Mouse (Mus musculus): Measurements from ENCODE around the gene Rgl1. TPM values are rescaled to one million over a fixed set of nuclear protein-coding genes. Genes with fewer than 3 reads are reported as not detected.

Rgl1 gene
- total RNA-seq, 2 experiments from 2014 or later: 10.8 to 10.9 TPM

DNA sequence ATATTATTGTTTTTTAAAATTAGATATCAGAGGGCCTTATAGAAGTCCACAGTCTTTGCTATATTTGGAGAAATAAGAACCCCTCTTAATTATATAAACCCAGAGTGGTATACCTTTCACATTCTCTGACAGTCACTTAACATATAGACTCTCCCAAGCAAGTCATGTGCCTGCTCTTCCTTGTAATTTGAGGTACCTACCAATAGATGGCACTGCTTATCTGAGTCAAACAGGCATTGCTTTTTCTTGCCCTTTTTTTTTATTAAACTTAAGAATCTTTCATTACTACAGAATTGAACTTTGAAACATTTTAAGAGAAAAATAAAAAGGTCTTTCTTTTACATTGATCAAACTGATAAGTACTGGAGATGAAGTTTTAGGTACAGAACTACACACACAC, 41.9 kb downstream of the Rgl1 start:
- DNase-seq: no peak
- intact Hi-C loops (cut with DNase I): no loop called here

DNA sequence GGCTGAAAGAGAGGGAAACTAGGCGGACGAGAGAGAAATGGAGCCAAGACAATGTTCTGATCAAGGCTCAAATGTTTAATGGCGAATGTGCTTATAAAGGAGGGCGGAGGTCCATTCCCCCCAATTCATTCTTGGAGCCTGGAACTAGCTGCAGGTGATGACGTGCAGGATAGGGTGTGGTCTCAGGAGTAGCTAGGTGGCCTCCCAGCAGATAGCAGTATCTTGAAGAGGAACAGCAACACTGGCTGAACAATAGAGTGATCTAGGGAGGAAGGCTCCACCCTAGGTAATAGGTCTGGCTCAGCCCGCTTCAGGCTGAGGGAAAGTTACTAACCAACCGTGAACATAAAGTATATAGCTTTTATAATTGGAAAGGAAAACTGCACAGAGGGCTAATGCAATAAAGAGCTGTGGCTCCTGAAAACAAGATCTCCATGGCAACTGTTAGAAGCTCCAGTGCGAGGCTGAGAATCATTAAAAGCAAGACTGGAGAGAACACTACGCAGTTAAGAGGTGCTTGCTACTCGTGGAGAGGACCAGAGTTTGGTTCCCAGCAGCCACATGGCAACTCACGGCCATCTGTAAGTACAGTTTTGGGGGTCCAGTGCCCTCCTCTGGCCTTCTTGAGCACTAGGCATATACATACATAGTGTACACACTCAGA, 44.5 kb downstream of the Rgl1 start:
- no peak for DNase-seq
- intact Hi-C loops (cut with DNase I): no loop called here

DNA sequence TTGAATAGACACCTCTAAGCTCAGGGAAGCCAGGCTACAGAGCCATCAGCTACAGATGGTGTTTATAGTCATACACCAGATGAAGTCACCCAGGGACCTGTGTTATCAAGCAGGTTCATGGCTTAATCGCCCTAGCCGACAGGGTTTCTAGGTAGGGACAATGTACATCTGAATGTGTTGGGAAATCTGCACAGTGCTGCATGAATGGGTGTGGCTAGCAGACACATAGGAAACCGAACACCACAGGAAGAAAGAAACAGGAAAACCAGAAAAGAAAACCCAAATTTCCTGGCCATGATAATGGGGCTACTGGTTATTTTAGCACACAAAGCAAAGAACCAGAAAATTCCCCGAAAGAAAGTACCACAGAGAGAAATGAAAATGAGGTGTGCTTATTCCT, 45.2 kb downstream of the Rgl1 start:
- intact Hi-C loops (cut with DNase I): no loop called here
- DNase-seq: no peak

DNA sequence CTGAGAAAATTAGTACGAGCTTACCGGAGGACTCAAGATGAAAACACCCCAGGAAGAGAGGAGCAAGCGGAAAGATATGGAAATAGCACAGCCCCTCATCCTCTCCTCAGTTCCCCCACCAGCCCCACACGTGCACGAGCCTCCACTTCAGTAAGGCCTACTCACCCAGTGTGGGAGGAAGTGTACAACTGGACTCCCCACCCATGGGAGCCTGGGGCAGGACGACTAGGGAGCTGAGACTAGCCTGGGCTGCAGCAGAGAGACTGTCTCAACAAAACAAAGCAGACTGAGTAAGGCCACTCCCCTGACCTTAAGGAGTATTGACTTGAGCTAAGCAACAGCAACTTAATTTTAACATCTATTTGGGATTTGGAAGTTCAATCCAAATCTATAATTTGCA, 48.0 kb downstream of the Rgl1 start:
- no peak for DNase-seq
- intact Hi-C loops (cut with DNase I): no loop called here

DNA sequence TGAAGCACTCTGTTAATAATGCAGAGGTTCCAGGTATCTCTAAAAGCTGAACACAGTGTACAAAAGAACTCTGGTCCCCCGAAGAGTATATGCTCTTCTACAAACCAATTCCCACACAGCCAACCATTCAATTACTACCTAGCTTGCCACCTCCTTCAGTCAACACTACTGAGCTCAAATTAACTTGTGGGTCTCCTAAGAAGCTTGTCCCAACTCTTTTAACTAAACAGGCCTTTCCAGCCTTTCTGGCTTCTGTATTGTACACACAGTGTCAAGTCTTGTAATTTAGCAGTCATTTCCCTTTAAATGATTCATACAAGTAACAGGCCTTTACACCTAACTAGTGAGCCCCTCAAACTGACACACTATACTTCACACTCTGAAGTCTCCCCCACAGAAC, 48.8 kb downstream of the Rgl1 start:
- no peak for DNase-seq
- intact Hi-C loops (cut with DNase I): no loop called here

DNA sequence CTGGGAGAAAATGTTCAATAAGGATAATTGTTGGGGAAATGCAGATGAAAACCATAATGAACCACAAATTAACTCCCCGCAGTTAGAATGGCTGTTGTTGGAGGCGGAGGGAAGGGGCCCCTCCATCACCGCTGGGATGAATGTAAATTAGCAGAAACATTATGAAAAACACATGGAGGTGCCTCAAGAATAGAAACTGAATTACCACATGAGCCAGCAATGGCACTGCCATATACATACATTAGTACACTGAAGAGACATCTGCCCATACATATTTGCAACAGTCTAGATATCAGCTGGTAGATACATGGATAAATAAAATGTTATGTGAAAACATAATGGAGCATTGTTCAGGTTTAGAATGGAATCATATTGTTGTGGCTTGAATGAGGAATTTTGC, 51.7 kb downstream of the Rgl1 start:
- intact Hi-C loops (cut with DNase I): no loop called here
- no peak for DNase-seq

DNA sequence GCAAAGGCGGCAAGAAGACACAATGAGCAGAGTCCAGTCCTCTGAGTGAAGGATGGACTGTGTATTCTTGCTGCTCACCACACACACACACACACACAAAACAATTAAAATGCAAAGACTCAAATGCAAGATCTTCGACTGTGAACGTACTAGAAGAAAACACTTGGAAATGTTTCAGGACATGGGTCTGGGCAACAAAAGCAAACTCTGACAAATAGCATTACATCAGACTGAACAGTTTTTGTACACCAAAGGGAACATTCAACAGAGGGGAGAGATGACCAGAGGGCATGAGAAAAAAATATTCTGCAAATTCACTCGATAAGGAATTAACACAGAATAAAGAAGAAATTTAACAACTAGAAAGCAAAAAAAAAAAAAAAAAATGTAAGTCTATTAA, 52.2 kb downstream of the Rgl1 start:
- intact Hi-C loops (cut with DNase I): no loop called here
- DNase-seq: no peak

DNA sequence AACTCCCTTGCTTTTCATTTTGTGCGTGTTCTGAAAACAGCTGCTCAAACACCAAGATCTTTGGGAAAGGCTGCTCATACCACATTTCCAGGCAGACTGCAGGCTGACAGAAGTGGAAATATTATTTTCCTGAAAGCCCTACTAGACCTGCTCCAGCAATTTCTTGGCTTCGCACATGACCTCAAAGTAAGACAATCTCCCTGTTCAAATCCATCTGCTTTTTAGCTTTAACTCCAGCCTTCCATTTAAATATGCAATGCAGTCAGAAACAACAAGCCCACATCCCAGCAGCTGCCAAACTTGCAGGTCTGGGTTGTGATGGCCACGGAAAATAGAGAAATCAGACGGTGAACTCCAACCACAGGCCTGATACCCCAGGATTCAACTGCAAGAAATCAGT, 55.1 kb downstream of the Rgl1 start:
- intact Hi-C loops (cut with DNase I): no loop called here
- DNase-seq: no peak

DNA sequence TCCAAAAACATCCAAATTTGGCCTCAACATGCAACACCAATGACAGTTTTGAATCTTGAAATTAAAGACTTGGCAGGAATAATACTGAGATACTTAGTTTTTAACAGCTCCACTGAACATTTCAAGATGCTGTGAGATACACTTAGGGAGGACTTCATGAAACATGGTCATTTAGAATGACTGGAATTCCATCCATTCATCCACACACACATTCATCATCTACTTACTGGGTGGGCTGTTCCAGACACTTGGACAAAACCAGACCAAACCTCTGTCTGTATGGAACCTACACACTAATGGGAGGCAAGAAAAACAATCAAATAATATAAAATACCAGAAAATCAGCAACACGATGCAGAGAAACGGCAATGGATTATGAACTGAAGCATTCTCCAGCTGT, 58.6 kb downstream of the Rgl1 start:
- DNase-seq: no peak
- intact Hi-C loops (cut with DNase I): no loop called here

DNA sequence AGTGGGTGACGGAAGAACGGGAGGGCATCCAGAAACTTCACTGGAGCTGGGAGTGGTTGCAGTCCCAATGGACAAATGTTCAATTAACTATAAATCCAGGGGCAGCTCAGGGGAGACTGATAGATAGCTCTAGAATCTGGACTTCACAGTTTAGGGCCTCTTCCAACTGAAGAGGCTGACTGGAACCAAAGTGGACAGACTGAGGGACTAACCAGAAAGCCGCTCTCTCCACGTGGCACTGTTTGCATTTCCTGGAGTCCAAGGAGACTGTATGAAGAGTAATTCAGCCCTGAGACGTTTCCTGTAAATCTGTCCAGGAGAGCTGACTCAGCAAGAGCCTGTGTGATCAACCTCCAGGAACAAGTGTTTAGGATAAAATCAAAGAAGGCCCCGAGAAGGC, 62.2 kb downstream of the Rgl1 start:
- DNase-seq: no peak
- intact Hi-C loops (cut with DNase I): no loop called here

DNA sequence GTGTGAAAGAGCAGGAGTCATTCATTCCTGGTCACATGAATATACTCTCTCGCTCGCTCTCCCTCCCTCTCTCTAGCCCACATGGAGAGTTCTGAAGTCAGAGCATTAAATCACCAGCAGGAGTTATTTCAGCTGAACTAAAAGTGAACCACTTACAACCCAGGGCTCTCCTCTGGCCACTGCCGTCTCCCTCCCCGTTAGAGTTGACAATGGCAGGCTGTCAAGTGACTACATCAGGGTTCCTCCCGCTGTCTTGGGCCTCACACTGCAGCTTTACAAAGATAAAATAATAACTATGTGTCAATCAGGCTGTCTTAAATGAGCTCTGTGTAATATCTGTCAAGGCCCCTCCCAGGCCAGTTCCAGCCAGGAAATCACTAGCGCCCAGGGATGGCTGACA, 63.2 kb downstream of the Rgl1 start:
- DNase-seq: no peak
- intact Hi-C loops (cut with DNase I): no loop called here

DNA sequence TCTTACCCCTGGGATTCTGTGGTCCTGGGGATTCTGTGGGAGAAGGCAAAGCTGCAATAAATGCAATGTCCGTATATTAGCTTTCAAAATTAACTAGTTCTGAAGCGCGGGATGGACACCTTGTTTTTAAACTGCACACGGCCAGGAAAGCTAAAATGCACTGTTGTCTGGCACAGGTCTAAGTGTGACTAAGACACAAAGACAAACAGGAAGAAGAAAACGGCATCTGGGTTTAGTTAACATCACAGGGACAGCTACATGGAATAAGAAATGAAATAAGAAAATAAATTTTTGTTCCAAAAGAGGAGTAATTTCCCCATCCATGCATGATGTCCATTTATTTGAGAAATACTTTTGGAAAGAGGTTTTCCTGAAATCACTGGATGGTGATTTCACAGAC, 65.1 kb downstream of the Rgl1 start:
- no peak for DNase-seq
- intact Hi-C loops (cut with DNase I): no loop called here

DNA sequence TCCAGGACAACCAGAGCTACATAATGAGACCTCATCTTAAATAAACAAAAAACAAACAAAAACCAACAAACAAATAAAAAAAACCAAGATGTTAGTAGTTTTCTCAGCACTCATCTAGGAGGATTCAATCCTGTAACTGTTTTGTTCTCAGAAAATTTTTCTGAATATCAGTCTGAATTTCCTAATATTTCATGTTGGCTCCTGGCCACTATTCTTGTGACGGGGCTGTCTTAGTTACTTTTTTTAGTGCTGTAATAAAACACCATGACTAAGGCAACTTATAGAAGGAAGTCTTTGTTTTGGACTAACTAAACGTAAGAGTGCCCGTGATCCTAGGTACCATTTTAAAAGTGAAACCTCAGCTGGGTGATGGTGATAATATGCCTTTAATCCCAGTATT, 68.8 kb downstream of the Rgl1 start:
- DNase-seq: no peak
- intact Hi-C loops (cut with DNase I): no loop called here

DNA sequence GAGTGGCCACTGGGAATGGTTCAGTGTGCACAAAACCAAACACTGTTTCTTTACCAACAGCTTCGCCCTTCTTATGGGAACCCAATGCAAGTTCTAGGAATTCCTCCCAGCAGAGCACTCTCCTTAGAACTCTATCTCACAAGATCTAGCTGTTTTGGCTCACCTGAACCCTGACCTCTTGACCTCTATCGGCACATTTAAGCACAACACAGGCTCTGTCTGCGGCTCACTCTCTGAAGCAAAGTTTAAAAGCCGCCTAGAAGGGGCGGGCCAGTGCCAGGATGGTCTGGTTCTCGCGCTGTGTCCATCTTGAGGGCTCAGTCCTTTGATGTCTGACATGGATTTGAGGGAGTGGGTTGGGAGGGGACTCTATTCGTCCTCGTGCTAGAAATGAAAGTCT, 70.7 kb downstream of the Rgl1 start:
- no peak for DNase-seq
- intact Hi-C loops (cut with DNase I): no loop called here

DNA sequence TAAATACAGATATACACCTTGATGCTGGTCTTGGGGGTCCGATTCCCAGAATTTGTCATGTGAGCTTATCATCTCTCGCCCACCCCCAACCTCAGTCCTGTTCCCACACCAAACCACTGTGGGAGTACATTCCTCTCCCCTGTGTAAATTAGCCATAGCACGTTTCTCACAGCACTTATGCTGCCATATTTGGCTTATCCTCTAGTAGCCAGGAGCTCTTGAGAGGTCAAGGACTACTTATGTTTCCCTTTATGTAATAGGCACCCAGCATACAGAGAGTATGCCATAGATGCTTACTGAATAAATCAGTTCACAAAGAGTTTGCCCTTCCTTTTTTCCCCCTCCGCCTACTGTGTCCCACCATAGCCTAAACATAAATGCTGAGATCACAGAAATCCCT, 76.2 kb downstream of the Rgl1 start:
- DNase-seq: no peak
- intact Hi-C loops (cut with DNase I): no loop called here

DNA sequence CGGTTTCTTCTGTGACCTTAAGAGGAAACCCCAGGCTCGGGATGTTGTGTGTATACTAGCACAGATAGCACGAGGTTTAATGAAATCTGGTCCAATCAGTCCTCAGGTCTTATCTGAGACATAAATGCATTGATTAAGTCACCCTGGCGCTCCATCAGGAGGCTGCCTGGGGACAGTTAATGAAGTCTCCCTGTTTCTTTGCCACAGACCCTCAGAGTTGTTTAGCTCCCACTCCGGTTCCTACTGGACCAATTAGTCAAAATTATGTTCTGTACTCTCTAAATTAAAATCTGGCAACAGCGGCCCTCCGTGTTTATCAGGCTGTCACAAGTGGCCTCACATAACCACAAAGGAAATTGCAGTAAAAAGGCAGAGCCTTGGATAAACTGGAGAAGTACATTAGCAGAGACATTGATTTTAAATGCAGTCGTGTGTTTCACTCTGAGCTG, 78.4 kb downstream of the Rgl1 start:
- intact Hi-C loops (cut with DNase I): no loop called here
- no peak for DNase-seq

DNA sequence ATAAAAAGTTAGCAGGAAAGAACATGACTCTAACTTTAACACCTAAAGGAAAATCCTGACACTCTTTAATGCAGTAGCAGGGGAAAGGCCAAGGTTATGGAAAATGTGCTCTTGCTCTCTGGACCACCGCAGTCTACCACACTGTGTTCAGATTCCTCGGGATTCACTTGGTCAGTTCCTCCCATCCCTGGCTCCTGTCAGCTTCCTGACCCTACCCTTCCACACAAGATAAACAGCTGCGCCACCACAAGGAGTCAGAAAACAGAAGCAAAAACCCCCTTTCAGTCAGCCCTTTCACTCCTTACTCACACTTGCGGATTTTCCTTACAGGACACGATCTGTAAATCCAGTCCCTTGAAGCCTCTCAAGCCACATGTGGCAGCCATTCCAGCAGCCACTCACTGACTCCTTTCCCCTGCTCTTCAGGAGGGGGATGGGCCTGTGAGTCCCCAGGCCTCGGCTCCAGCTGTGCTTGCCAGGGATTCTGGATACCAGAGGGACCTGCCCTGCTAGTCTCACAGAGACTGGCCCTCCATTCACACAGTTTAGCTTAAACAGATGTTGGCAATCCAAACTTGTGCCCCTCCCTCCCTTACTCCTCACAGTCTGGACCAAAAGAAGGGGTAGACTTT, 78.9 kb downstream of the Rgl1 start:
- intact Hi-C loops (cut with DNase I): no loop called here
- DNase-seq: no peak

DNA sequence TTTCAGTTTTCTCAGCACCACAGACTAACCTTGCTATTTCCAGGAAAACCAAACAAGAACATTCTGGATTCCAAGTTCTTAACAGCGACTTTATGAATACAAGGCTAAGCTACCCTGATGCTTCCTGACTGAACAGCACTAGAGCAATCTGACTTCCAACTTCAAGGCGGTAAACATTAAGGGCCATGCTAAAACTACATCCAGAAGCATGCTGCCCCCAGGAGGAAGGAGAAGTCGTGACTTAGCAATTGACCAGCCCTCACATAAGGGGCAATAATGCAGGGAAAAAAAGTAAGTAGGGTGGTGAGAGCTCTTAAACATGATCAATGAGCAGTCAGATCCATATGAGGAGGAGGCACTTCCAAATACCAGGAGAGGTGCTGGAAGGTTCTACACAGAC, 80.6 kb downstream of the Rgl1 start:
- intact Hi-C loops (cut with DNase I): no loop called here
- no peak for DNase-seq

DNA sequence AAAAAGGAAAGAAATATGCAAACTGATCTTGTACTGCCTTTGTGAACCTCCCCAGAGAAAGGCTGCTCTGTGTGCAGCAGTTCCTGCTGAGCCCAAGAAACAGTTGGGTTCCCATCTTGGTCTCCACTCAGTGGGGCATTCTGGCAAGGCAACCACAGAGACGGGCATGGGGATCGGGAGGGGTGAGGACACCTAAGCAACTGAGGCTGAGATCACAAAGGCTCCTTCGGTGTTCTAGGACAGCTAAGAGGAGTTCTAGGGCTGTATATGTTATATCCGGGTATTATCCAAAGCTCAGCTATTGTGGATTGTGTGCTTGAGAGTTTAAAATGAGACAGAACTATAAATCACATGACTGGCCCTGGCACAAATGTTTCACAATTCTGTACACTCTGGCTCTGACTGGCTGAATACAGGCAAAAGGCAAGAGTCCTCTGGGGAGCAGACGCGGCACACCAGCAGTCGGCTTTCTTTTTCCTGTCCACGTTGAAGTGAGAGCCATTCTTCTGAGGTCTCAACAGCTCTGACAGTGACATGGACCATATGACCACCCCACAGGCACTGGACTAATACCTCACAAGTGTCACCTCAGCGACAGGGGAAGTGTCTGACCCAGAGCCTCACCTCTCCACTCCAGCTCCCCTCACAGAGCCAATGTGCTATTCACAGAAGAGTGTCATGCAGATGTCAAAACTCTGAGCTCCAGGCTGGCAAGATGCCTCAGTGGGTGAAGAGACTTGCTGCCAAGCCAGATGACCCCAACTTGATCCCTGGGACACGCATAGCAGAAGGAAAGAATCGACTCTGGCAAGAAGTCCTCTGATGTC, 83.6 kb downstream of the Rgl1 start:
- intact Hi-C loops (cut with DNase I): no loop called here
- no peak for DNase-seq

DNA sequence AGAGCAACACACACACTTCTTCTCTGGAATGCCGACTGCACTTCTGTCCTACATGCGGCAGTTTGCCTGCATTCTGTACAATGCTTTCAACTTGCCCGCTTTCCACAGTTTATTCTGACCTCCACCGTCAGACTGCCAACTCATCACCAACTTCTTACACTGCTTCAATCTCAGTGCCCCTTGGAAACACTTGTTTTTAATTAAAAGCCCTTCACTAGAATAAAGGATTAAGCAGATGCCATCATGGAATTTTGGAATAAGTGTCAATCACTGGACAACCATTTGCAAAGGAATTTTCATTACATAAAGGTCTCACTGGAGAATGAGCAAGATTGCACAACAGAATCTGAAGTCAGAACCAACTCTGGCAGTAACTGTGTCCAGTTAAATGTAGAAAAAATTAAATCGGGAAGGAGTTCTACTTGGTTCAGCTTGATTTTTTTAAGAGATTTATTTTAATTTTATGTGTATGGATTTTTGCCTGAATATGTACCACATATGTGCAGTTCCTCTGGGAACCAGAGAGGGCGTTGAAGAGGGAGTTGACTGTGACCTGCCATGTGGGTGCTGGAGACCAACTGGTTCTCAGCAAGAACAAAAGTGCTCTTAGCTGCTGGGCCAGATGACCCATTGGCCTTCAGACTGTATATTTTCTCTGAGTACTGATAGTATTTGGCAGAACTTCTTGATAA, 84.3 kb downstream of the Rgl1 start:
- no peak for DNase-seq
- intact Hi-C loops (cut with DNase I): no loop called here

DNA sequence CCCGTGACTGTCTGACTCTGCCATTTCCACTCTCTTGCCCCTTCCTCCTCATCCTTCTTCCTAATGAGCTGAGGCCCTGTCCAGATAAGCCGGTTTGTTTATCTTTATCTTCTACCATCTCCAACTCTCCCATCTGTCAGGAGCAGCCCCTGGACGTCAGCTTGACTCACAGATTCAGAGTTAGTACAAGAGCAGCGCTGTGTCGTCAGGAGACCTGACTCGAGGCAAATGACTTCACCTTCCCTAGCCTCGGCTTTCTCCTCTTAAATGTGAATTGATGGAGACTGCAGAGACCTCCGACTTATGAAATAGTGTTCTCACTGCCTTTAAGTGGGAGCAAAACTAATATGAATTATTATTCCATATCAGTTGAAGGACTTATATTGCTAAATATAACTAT, 85.0 kb downstream of the Rgl1 start:
- no peak for DNase-seq
- intact Hi-C loops (cut with DNase I): no loop called here
